Comparison of ENCODE assay signal across 8 mouse cellular contexts in genomic region chr10:127604465-127605250, GRCm38 (mm10). TPM values are rescaled to one million over a fixed set of nuclear protein-coding genes. Genes with fewer than 3 reads are reported as not detected.
DNase-seq lines count a peak whose midpoint lies in the region; ATAC-seq lines count a peak whose summit lies in the region.

No protein-coding gene starts in this region.

- WGBS in intestine, embryonic 15.5 days = 27% methylated on average over 15 of the region's 15 CpGs
- WGBS in liver, embryonic 15.5 days (ENCODE audit: insufficient replicate concordance) = 4% methylated on average over 15 of the region's 15 CpGs
- WGBS in stomach, embryonic 15.5 days = 31% methylated on average over 15 of the region's 15 CpGs
- 77% methylated on average over 15 of the region's 15 CpGs for WGBS in midbrain, embryonic 16.5 days

- DNase-seq in layer of hippocampus, adult 9-11 months = peak; percentile 80
- no peak for DNase-seq in layer of hippocampus, postnatal 25 days (ENCODE audit: extremely low spot score in 1 of 2, low spot score in 1 of 2)
- peak; percentile 77 for DNase-seq in adrenal gland, postnatal 14 days

- no peaks in the 10 kb centered on the region for H3K27me3 ChIP-seq in intestine, embryonic 15.5 days (replicated peaks)
- H3K27me3 ChIP-seq in liver, embryonic 15.5 days = peaks cover 13% of the 10 kb centered on the region; the same call in 1 of the 2 replicates
- H3K27me3 ChIP-seq in stomach, embryonic 15.5 days (replicated peaks) = no peaks in the 10 kb centered on the region
- H3K27me3 ChIP-seq in midbrain, embryonic 16.5 days (ENCODE audit: control insufficient read depth, insufficient read depth, low read depth, low read length) = no peaks in the 10 kb centered on the region

- no peak overlapping the region for H3K4me3 ChIP-seq in intestine, embryonic 15.5 days (replicated peaks)
- no peak overlapping the region for H3K4me3 ChIP-seq in liver, embryonic 15.5 days (replicated peaks)
- H3K4me3 ChIP-seq in stomach, embryonic 15.5 days (replicated peaks) = no peak overlapping the region
- H3K4me3 ChIP-seq in midbrain, embryonic 16.5 days (ENCODE audit: low read depth, low read length) = no peak overlapping the region

- no peaks in the 10 kb centered on the region for H3K9me3 ChIP-seq in intestine, embryonic 15.5 days
- H3K9me3 ChIP-seq in liver, embryonic 15.5 days (replicated peaks) = no peaks in the 10 kb centered on the region
- H3K9me3 ChIP-seq in stomach, embryonic 15.5 days = no peaks in the 10 kb centered on the region
- no peaks in the 10 kb centered on the region for H3K9me3 ChIP-seq in midbrain, embryonic 16.5 days (replicated peaks; ENCODE audit: control insufficient read depth, low read length, poor library complexity, severe bottlenecking)

- peaks cover 14% of the 10 kb centered on the region for H3K36me3 ChIP-seq in intestine, embryonic 15.5 days
- H3K36me3 ChIP-seq in liver, embryonic 15.5 days (replicated peaks) = 0 out of 2 replicates have a peak, but pooled peaks cover 15% of the 10 kb centered on the region
- peaks cover 49% of the 10 kb centered on the region for H3K36me3 ChIP-seq in stomach, embryonic 15.5 days
- H3K36me3 ChIP-seq in midbrain, embryonic 16.5 days (ENCODE audit: control insufficient read depth, insufficient read depth, low read length) = peaks cover 48% of the 10 kb centered on the region

- H3K9ac ChIP-seq in intestine, embryonic 15.5 days = no peak overlapping the region; the same call in 1 of the 2 replicates
- no peak overlapping the region for H3K9ac ChIP-seq in liver, embryonic 15.5 days
- no peak overlapping the region for H3K9ac ChIP-seq in stomach, embryonic 15.5 days
- no peak overlapping the region for H3K9ac ChIP-seq in midbrain, embryonic 16.5 days (ENCODE audit: low read depth, low read length)

- H3K4me2 ChIP-seq in intestine, embryonic 15.5 days (replicated peaks) = peak overlapping the region; percentile 43; the same call in 1 of the 2 replicates
- H3K4me2 ChIP-seq in liver, embryonic 15.5 days = 0 out of 2 replicates have a peak overlapping the region, but pooled peaks have one; percentile 20
- no peak overlapping the region for H3K4me2 ChIP-seq in stomach, embryonic 15.5 days
- H3K4me2 ChIP-seq in midbrain, embryonic 16.5 days (ENCODE audit: low read length) = no peak overlapping the region

- ATAC-seq in intestine, embryonic 15.5 days = no peak
- peak; percentile 53 for ATAC-seq in liver, embryonic 15.5 days (ENCODE audit: insufficient read depth)
- no peak for ATAC-seq in stomach, embryonic 15.5 days (ENCODE audit: insufficient read depth, low FRiP score, low read depth)
- ATAC-seq in erythroblast, adult 5-6 weeks (replicated peaks; ENCODE audit: low FRiP score, poor library complexity, severe bottlenecking) = no peak
- ATAC-seq in midbrain, embryonic 16.5 days = no peak

- peak overlapping the region; percentile 89 for H3K27ac ChIP-seq in intestine, embryonic 15.5 days
- H3K27ac ChIP-seq in liver, embryonic 15.5 days (replicated peaks) = peak overlapping the region; percentile 70
- H3K27ac ChIP-seq in stomach, embryonic 15.5 days = peak overlapping the region; percentile 79
- H3K27ac ChIP-seq in midbrain, embryonic 16.5 days (ENCODE audit: low read length) = no peak overlapping the region

- peaks cover 59% of the 10 kb centered on the region for H3K4me1 ChIP-seq in intestine, embryonic 15.5 days (replicated peaks)
- H3K4me1 ChIP-seq in liver, embryonic 15.5 days (replicated peaks) = peaks cover 45% of the 10 kb centered on the region
- peaks cover 53% of the 10 kb centered on the region for H3K4me1 ChIP-seq in stomach, embryonic 15.5 days
- H3K4me1 ChIP-seq in midbrain, embryonic 16.5 days (ENCODE audit: control insufficient read depth, insufficient read depth, low read length) = no peaks in the 10 kb centered on the region

RNA-seq across cellular contexts. Expression of gene Lrp1, which starts 16.3 kb away (rescaled TPM):
- 100 to 1,000 TPM; 259 to 316 TPM for total RNA-seq in layer of hippocampus, postnatal 25 days (2021)
- total RNA-seq in adrenal gland, postnatal 14 days (2021) = 138 and 201 TPM in 2 replicates
- polyA plus RNA-seq in intestine, embryonic 15.5 days (2015; fragmentation: Nextera tagmentation; extraction: Ambion mirVana) = 67.2 and 77.1 TPM in 2 replicates
- 23.2 and 31.1 TPM in 2 replicates for polyA plus RNA-seq in liver, embryonic 15.5 days (2015; fragmentation: Nextera tagmentation; extraction: Ambion mirVana)
- polyA plus RNA-seq in stomach, embryonic 15.5 days (2015; fragmentation: Nextera tagmentation; extraction: Ambion mirVana) = 77.0 and 87.0 TPM in 2 replicates
- total RNA-seq in erythroblast, adult 5-6 weeks (2015; ENCODE audit: low replicate concordance) = 11.9 and 14.0 TPM in 2 replicates
- 9.7 and 17.0 TPM in 2 replicates for total RNA-seq in erythroblast, adult 5-6 weeks (2017; ENCODE audit: low replicate concordance)
- 110 and 117 TPM in 2 replicates for polyA plus RNA-seq in midbrain, embryonic 16.5 days (2015; fragmentation: Nextera tagmentation; extraction: Ambion mirVana)

RNA-seq across cellular contexts. Expression of gene Stat6, which starts 38.1 kb away (rescaled TPM):
- 1 to 10 TPM; 4.1 to 7.2 TPM for total RNA-seq in layer of hippocampus, postnatal 25 days (2021)
- total RNA-seq in adrenal gland, postnatal 14 days (2021) = 75.0 and 89.4 TPM in 2 replicates
- 37.7 and 39.9 TPM in 2 replicates for polyA plus RNA-seq in intestine, embryonic 15.5 days (2015; fragmentation: Nextera tagmentation; extraction: Ambion mirVana)
- polyA plus RNA-seq in liver, embryonic 15.5 days (2015; fragmentation: Nextera tagmentation; extraction: Ambion mirVana) = 14.3 and 15.6 TPM in 2 replicates
- 35.0 and 37.1 TPM in 2 replicates for polyA plus RNA-seq in stomach, embryonic 15.5 days (2015; fragmentation: Nextera tagmentation; extraction: Ambion mirVana)
- 15.7 and 16.7 TPM in 2 replicates for total RNA-seq in erythroblast, adult 5-6 weeks (2015; ENCODE audit: low replicate concordance)
- 15.9 and 27.1 TPM in 2 replicates for total RNA-seq in erythroblast, adult 5-6 weeks (2017; ENCODE audit: low replicate concordance)
- 4.4 and 5.4 TPM in 2 replicates for polyA plus RNA-seq in midbrain, embryonic 16.5 days (2015; fragmentation: Nextera tagmentation; extraction: Ambion mirVana)

Comparison
In these comparisons a context has a peak if more than half of its experiments do, and no peak if none do; other contexts are left out.
1. DNase-seq: peak in layer of hippocampus, adult 9-11 months (single experiment) and adrenal gland, postnatal 14 days (single experiment); none in layer of hippocampus, postnatal 25 days (0 of 2).
2. H3K4me2 ChIP-seq: peak in intestine, embryonic 15.5 days (single experiment) and liver, embryonic 15.5 days (single experiment); none in stomach, embryonic 15.5 days (single experiment) and midbrain, embryonic 16.5 days (single experiment).